Mouse (Mus musculus): Measurements from ENCODE around the gene Taf1b. TPM values are rescaled to one million over a fixed set of nuclear protein-coding genes. Genes with fewer than 3 reads are reported as not detected.

The Taf1b gene
- polyA plus RNA-seq, 1 experiment from 2014 or later = 33.4 TPM

DNA sequence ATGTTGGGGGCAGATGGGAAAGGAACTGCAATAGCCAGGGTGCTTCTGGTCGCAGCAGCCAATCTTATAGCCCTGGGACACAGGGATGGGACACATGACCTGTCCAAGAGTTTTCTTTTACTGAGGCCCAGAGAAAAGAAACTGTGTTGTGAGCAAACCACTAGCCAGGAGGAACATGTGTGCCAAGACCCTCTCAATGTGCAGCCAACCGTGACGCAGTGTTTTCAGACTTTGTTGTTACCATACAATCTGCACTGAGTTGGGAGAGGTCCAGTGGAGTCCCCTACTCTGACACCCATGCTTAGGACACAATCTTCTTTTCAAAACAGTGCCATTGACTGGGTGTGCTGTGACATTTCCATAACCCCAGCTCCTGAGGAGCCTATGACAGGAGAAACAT lies 69.4 kb downstream of the Taf1b start:
- ATAC-seq = no peak
- WGBS = 75% methylated on average over 3 of the region's 3 CpGs
- Histone ChIP-seq H3K9me3 (ENCODE audit: control insufficient read depth, low read length) (no peaks in the 10 kb centered on the region), H3K36me3 (ENCODE audit: control insufficient read depth, insufficient read depth, low read length) (no peaks in the 10 kb centered on the region), H3K4me1 (ENCODE audit: control insufficient read depth, insufficient read depth, low read depth, low read length) (peaks cover 4% of the 10 kb centered on the region), H3K4me3 (ENCODE audit: low read length) (no peak overlapping the region), H3K27ac (ENCODE audit: low read depth, low read length) (no peak overlapping the region), H3K27me3 (replicated peaks; ENCODE audit: control insufficient read depth, insufficient read depth, low read length) (peaks cover 6% of the 10 kb centered on the region), H3K4me2 (ENCODE audit: low read length) (no peak overlapping the region), H3K9ac (ENCODE audit: low read depth, low read length) (no peak overlapping the region)

DNA sequence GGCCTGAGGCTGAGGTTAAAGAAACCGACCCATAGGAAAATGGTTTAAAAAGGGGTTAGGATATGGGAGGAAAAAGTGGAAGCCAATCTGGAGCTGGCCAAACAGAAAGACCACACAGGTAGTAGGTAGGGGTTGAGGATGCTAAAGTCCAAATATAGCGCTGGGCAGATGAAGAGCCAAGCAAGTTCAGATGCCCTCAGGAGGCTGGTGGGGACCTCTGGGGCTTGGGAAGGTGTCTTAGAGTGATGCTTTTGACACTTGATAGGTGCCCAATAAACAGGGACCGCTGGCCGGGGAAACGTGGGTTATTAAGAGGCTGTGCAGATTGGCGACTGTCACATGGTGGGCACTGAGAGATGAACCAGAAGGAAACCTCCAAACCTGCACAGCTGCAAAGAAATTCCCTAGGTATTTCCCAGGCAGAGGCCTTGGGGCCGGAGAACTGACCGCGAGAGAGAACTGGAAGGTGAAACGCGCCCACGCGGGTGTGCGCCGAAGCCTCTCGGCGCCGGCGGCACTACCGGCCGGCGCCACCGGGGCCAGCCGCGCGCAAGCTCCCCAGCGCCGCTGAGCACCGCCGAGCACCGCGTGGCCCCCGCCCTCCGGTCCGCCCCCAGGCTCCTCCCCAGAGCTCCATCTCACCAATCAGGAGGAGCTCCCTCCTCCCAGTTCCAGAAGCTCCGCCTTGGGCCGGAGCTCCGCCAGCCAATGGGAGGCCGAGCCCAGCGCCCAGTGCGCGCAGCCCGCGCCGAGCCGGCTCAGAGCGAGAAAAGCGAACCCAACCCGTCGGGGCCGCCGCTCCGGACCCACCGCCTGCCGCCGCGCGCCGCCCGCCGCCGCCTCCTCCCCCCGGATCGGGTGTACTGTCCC lies 73.6 kb downstream of the Taf1b start, which contains the start of gene Grhl1:
Grhl1 (plus strand) TSS at position 761 of the 870 bp plus-strand sequence.
- Histone ChIP-seq H3K36me3 (ENCODE audit: control insufficient read depth, insufficient read depth, low read length) (no peaks in the 10 kb centered on the region), H3K4me2 (ENCODE audit: low read length) (peak within 1 kb of the TSS; percentile 69), H3K9me3 (ENCODE audit: control insufficient read depth, low read length) (no peaks in the 10 kb centered on the region), H3K4me1 (ENCODE audit: control insufficient read depth, insufficient read depth, low read depth, low read length) (peaks cover 4% of the 10 kb centered on the region), H3K27me3 (replicated peaks; ENCODE audit: control insufficient read depth, insufficient read depth, low read length) (peaks cover 15% of the 10 kb centered on the region), H3K9ac (ENCODE audit: low read depth, low read length) (peak within 1 kb of the TSS; percentile 72), H3K27ac (ENCODE audit: low read depth, low read length) (peak within 1 kb of the TSS; percentile 36; the same call in 1 of the 2 replicates), H3K4me3 (ENCODE audit: low read length) (peak within 1 kb of the TSS; percentile 79)
- peak; percentile 100 for ATAC-seq
- 4% methylated on average over 35 of the region's 64 CpGs for WGBS

DNA sequence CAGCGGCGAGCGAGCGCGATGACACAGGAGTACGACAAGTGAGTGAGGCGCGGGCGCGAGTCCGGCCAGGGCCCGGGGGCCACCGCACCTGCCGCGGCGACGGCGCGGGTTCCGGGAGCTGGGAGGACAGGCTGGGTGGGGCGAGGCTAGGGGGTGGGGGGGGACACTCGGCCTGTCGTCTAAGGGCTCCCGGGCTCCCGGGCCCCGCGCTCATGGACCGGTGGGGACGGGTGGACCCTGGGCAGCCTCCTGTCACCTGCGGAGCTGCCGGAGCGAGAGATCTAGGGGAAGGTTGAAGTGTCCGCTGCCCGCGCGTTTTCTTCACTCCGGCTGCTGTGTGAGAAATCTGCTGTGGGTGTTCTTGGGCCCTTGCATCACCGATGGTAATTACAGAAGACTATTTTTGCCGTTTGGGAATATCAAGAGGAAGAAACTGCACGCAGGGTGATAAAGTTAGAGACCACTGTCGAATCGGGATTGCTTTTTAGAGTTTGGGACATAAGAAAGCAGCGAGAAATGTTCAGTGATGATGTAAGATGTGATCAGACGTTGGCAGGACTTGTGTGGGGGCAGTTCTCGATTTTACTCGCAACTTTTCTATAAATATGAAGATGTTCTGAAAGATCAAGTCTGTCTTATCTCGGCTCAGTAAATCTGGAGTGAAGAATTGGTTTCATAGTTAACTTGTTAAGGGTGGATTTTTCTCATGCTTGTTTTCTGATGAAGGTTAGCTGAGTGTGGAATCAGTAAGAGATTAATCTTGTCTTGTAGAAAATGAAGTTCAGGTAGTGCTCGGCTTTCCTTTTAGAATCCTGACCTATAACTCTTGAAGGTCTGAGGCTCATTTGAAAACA lies 74.5 kb downstream of the Taf1b start:
- Histone ChIP-seq H3K4me2 (ENCODE audit: low read length) (peak overlapping the region; percentile 69), H3K27me3 (replicated peaks; ENCODE audit: control insufficient read depth, insufficient read depth, low read length) (peaks cover 15% of the 10 kb centered on the region), H3K9me3 (ENCODE audit: control insufficient read depth, low read length) (no peaks in the 10 kb centered on the region), H3K9ac (ENCODE audit: low read depth, low read length) (peak overlapping the region; percentile 72), H3K4me1 (ENCODE audit: control insufficient read depth, insufficient read depth, low read depth, low read length) (peaks cover 4% of the 10 kb centered on the region), H3K4me3 (ENCODE audit: low read length) (peak overlapping the region; percentile 79), H3K27ac (ENCODE audit: low read depth, low read length) (peak overlapping the region; percentile 36; the same call in 1 of the 2 replicates), H3K36me3 (ENCODE audit: control insufficient read depth, insufficient read depth, low read length) (no peaks in the 10 kb centered on the region)
- WGBS = 5% methylated on average over 39 of the region's 48 CpGs
- no peak for ATAC-seq

DNA sequence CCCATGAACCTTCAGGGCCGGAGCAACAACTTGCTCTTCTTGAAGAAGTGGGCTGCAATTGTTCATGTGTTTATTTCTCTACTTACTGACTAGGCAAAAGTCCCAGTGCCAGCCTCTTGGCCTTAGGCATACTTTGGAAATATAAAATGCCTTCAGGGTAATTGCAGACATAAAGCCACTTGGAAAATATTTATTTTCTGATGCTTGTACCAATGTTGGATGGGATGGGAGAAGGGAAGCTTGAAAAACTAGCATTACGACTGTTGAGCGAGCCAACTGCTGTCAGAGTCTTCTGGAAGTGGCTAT lies 75.1 kb downstream of the Taf1b start:
- H3K27me3 ChIP-seq (replicated peaks; ENCODE audit: control insufficient read depth, insufficient read depth, low read length) = peaks cover 15% of the 10 kb centered on the region
- ATAC-seq = no peak
- no peak overlapping the region for H3K27ac ChIP-seq (ENCODE audit: low read depth, low read length)
- no peaks in the 10 kb centered on the region for H3K36me3 ChIP-seq (ENCODE audit: control insufficient read depth, insufficient read depth, low read length)
- WGBS = 59% methylated on average over 3 of the region's 3 CpGs
- H3K9me3 ChIP-seq (ENCODE audit: control insufficient read depth, low read length) = no peaks in the 10 kb centered on the region
- H3K4me3 ChIP-seq (ENCODE audit: low read length) = no peak overlapping the region
- H3K4me1 ChIP-seq (ENCODE audit: control insufficient read depth, insufficient read depth, low read depth, low read length) = peaks cover 4% of the 10 kb centered on the region
- H3K9ac ChIP-seq (ENCODE audit: low read depth, low read length) = no peak overlapping the region
- H3K4me2 ChIP-seq (ENCODE audit: low read length) = no peak overlapping the region

DNA sequence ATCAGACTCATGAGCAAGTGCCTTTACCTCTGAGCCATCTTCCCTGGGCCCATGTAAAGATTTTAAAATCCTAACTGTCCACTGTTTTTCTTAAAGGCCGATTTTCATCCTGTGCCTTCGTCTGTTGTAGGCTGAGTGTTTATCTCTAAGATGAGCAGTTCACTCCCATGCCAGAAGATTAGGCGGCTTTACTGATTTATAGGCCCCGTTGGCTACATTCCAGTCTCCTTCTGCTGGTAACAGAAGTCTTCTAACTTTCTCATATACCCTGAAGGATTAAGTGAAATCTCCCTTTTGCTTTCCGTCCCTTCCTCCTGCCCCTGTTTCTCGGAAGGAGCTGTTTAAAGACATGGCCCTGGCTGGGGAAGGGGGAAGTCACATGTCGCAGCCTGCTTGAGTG lies 76.7 kb downstream of the Taf1b start:
- H3K9ac ChIP-seq (ENCODE audit: low read depth, low read length) = no peak overlapping the region
- H3K36me3 ChIP-seq (ENCODE audit: control insufficient read depth, insufficient read depth, low read length) = no peaks in the 10 kb centered on the region
- no peak overlapping the region for H3K4me2 ChIP-seq (ENCODE audit: low read length)
- H3K27me3 ChIP-seq (replicated peaks; ENCODE audit: control insufficient read depth, insufficient read depth, low read length) = peaks cover 15% of the 10 kb centered on the region
- peaks cover 4% of the 10 kb centered on the region for H3K4me1 ChIP-seq (ENCODE audit: control insufficient read depth, insufficient read depth, low read depth, low read length)
- no peak overlapping the region for H3K4me3 ChIP-seq (ENCODE audit: low read length)
- H3K27ac ChIP-seq (ENCODE audit: low read depth, low read length) = no peak overlapping the region
- ATAC-seq = no peak
- WGBS = 63% methylated on average over 7 of the region's 7 CpGs
- H3K9me3 ChIP-seq (ENCODE audit: control insufficient read depth, low read length) = no peaks in the 10 kb centered on the region

DNA sequence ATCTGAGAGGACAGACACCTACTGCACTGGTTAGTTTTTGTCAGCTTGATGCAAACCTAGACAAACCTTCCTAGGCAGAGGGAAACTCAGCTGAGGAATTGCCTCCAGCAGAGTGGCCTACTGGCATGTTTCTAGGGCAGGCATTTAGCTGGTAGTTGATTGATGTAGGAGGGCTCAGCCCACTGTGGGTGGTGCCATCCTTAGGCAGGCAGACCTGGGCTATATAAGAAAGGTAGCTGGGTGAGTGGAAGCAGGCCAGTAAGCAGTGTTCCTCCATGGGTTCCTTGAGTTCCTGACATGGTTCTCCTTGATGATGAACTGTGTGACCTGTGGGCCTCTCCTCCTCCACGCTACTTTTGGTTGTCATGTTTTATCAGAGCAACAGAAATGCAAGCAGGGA lies 82.3 kb downstream of the Taf1b start:
- Histone ChIP-seq H3K4me1 (ENCODE audit: control insufficient read depth, insufficient read depth, low read depth, low read length) (no peaks in the 10 kb centered on the region; the same call in 1 of the 2 replicates), H3K4me3 (ENCODE audit: low read length) (no peak overlapping the region)
- 83% methylated on average over 1 of the region's 1 CpGs for WGBS

DNA sequence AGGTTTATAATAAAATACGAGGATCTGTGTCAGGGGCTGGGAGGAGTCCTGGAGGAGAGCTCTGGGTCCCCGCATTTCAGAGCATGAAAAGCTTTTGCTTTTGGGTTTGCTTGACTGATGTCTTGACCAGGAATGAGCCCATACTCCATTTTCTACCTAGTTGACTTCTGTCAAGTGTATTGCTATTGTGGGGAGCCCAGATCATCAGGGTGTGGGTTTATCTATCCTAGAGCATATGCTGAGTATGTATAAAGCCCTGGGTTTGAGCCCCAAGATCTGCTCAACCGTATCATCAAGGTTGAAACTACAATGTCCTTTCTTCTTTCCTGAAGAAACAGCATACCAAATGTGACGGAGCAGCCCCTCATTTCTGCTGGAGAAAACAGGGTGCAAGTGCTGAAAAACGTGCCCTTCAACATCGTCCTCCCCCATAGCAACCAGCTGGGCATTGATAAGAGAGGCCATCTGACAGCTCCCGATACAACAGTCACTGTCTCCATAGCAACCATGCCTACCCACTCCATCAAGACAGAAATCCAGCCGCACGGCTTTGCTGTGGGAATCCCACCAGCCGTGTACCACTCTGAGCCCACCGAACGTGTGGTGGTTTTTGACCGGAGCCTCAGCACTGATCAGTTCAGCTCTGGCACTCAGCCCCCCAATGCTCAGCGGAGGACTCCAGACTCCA lies 83.0 kb downstream of the Taf1b start:
- H3K27ac ChIP-seq (ENCODE audit: low read depth, low read length) = no peak overlapping the region
- no peak overlapping the region for H3K9ac ChIP-seq (ENCODE audit: low read depth, low read length)
- no peak overlapping the region for H3K4me2 ChIP-seq (ENCODE audit: low read length)
- ATAC-seq = peak; percentile 84
- WGBS = 52% methylated on average over 14 of the region's 14 CpGs
- no peak overlapping the region for H3K4me3 ChIP-seq (ENCODE audit: low read length)
- H3K27me3 ChIP-seq (replicated peaks; ENCODE audit: control insufficient read depth, insufficient read depth, low read length) = no peaks in the 10 kb centered on the region
- no peaks in the 10 kb centered on the region; the same call in 1 of the 2 replicates for H3K4me1 ChIP-seq (ENCODE audit: control insufficient read depth, insufficient read depth, low read depth, low read length)
- H3K36me3 ChIP-seq (ENCODE audit: control insufficient read depth, insufficient read depth, low read length) = no peaks in the 10 kb centered on the region
- H3K9me3 ChIP-seq (ENCODE audit: control insufficient read depth, low read length) = no peaks in the 10 kb centered on the region

More for the DNA sequence above, 82.3 kb downstream of the Taf1b start:
- Histone ChIP-seq H3K27me3 (replicated peaks; ENCODE audit: control insufficient read depth, insufficient read depth, low read length) (no peaks in the 10 kb centered on the region), H3K9ac (ENCODE audit: low read depth, low read length) (no peak overlapping the region), H3K9me3 (ENCODE audit: control insufficient read depth, low read length) (no peaks in the 10 kb centered on the region), H3K36me3 (ENCODE audit: control insufficient read depth, insufficient read depth, low read length) (no peaks in the 10 kb centered on the region), H3K27ac (ENCODE audit: low read depth, low read length) (no peak overlapping the region), H3K4me2 (ENCODE audit: low read length) (no peak overlapping the region)
- no peak for ATAC-seq

DNA sequence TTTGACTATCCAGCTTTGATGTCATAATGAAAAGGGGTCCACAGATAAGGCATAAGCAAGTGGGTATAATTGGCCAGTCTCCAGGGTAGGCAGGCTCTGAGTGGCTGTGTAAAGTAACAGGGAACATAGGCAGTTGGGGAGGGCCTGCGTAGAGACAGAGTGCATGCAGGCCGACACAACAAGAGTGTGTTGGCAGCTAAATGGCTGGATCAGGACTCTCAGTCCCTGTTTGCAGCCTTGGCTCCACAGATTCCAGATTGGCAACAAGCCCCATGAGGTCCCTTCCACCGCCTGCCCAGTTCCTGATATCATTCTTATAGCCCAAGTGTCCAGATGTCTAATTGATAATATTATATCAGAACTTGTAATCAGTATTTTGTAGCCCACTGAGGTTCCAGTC lies 85.5 kb downstream of the Taf1b start:
- Histone ChIP-seq H3K4me3 (ENCODE audit: low read length) (no peak overlapping the region), H3K27me3 (replicated peaks; ENCODE audit: control insufficient read depth, insufficient read depth, low read length) (no peaks in the 10 kb centered on the region), H3K4me1 (ENCODE audit: control insufficient read depth, insufficient read depth, low read depth, low read length) (no peaks in the 10 kb centered on the region; the same call in 1 of the 2 replicates), H3K27ac (ENCODE audit: low read depth, low read length) (no peak overlapping the region), H3K9me3 (ENCODE audit: control insufficient read depth, low read length) (no peaks in the 10 kb centered on the region), H3K9ac (ENCODE audit: low read depth, low read length) (no peak overlapping the region), H3K4me2 (ENCODE audit: low read length) (no peak overlapping the region), H3K36me3 (ENCODE audit: control insufficient read depth, insufficient read depth, low read length) (no peaks in the 10 kb centered on the region)
- ATAC-seq = no peak
- WGBS = 59% methylated on average over 3 of the region's 3 CpGs
